Mouse (Mus musculus) hindbrain, embryonic 13.5 days (tissue): ENCODE results near the gene Cyld. TPM values are rescaled to one million over a fixed set of nuclear protein-coding genes. Genes with fewer than 3 reads are reported as not detected.
"Not testable (repeated sequence)": the region's sequence is repeated elsewhere in the genome, so short reads cannot be mapped to it uniquely, and the experiment has no call there.

Experiments used
- ATAC-seq: fragments of 200-750 bp; cut with Nextera tagmentation; 2 replicates; pipeline ENCODE4 v1.8.0; 2017; ENCODE audit warnings: moderate TSS enrichment; ENCODE audit not compliant: low FRiP score
- H3K27ac ChIP-seq: fragments of 300-500 bp; sonication (generic); 2 replicates; pipeline ENCODE4 v1.5.1; 2015; ENCODE audit warnings: inconsistent platforms, mild to moderate bottlenecking, moderate library complexity
- H3K27me3 ChIP-seq: fragments of 300-500 bp; sonication (generic); 2 replicates; pipeline ENCODE4 v1.6.1; 2015; ENCODE audit warnings: mild to moderate bottlenecking, inconsistent platforms
- H3K36me3 ChIP-seq: fragments of 300-500 bp; sonication (generic); 2 replicates; pipeline ENCODE4 v1.6.1; 2015; ENCODE audit warnings: mild to moderate bottlenecking, inconsistent platforms
- H3K4me1 ChIP-seq: fragments of 300-500 bp; sonication (generic); replicated peaks from 2 replicates; pipeline ENCODE4 v1.6.1; 2015; ENCODE audit warnings: inconsistent platforms
- H3K4me2 ChIP-seq: fragments of 300-500 bp; sonication (generic); 2 replicates; pipeline ENCODE4 v1.6.1; 2015; ENCODE audit warnings: inconsistent platforms, mild to moderate bottlenecking, moderate library complexity
- H3K4me3 ChIP-seq: fragments of 300-500 bp; sonication (generic); 2 replicates; pipeline ENCODE4 v1.5.1; 2015; ENCODE audit warnings: mild to moderate bottlenecking, inconsistent platforms
- H3K9ac ChIP-seq: fragments of 300-500 bp; sonication (generic); 2 replicates; pipeline ENCODE4 v1.6.1; 2015; ENCODE audit warnings: mild to moderate bottlenecking, inconsistent platforms
- H3K9me3 ChIP-seq: fragments of 300-500 bp; sonication (generic); 2 replicates; pipeline ENCODE4 v1.6.1; 2016; ENCODE audit warnings: inconsistent platforms
- WGBS: fragments of 180-500 bp; shearing (Covaris S2); methylation state at CpG from one replicate; pipeline ENCODE4 v1.1.7; 2015; 5-methylcytosine and 5-hydroxymethylcytosine counted together
- polyA plus RNA-seq: library from polyadenylated mRNA; unstranded; fragments of >200 nt; fragmentation: Nextera tagmentation; extraction: Ambion mirVana; gene quantifications from 2 replicates; pipeline ENCODE4 v1.2.1, GENCODE M21; 2015

Gene Cyld
- polyA plus RNA-seq, 1 experiment from 2014 or later: 16.2 TPM

GRCm38 (mm10) chr8:88771241-88771640 lies 74.4 kb downstream of the Cyld start:
- no peak overlapping the region for H3K9ac ChIP-seq
- no peaks in the 10 kb centered on the region for H3K27me3 ChIP-seq
- WGBS: 85% methylated on average over 7 of the region's 7 CpGs
- peaks cover 13% of the 10 kb centered on the region; the same call in 1 of the 2 replicates for H3K9me3 ChIP-seq
- no peak overlapping the region for H3K27ac ChIP-seq
- H3K4me3 ChIP-seq: no peak overlapping the region
- no peaks in the 10 kb centered on the region for H3K36me3 ChIP-seq
- no peak overlapping the region for H3K4me2 ChIP-seq
- peaks cover 21% of the 10 kb centered on the region for H3K4me1 ChIP-seq
- ATAC-seq: no peak

- no peaks in the 10 kb centered on the region for H3K36me3 ChIP-seq
- H3K9ac ChIP-seq: no peak overlapping the region
- no peak overlapping the region for H3K27ac ChIP-seq
- H3K9me3 ChIP-seq: peaks cover 13% of the 10 kb centered on the region; the same call in 1 of the 2 replicates
- peak overlapping the region; percentile 34 for H3K4me2 ChIP-seq
- peaks cover 9% of the 10 kb centered on the region; the same call in 1 of the 2 replicates for H3K27me3 ChIP-seq
- H3K4me1 ChIP-seq: peaks cover 27% of the 10 kb centered on the region
- no peak for ATAC-seq
- H3K4me3 ChIP-seq: no peak overlapping the region
- WGBS: 31% methylated on average over 19 of the region's 19 CpGs
These were observed 77.9 kb downstream of the Cyld start for GRCm38 (mm10) chr8:88774593-88775297.

GRCm38 (mm10) chr8:88775298-88775646 lies 78.4 kb downstream of the Cyld start:
- 39% methylated on average over 7 of the region's 7 CpGs for WGBS
- Histone ChIP-seq H3K4me3 (no peak overlapping the region), H3K4me1 (peaks cover 28% of the 10 kb centered on the region), H3K36me3 (no peaks in the 10 kb centered on the region), H3K9me3 (peaks cover 7% of the 10 kb centered on the region; the same call in 1 of the 2 replicates), H3K27ac (no peak overlapping the region), H3K27me3 (peaks cover 9% of the 10 kb centered on the region; the same call in 1 of the 2 replicates), H3K4me2 (peak overlapping the region; percentile 34), H3K9ac (no peak overlapping the region)
- ATAC-seq: peak; percentile 23; the same call in 1 of the 2 replicates

DNA sequence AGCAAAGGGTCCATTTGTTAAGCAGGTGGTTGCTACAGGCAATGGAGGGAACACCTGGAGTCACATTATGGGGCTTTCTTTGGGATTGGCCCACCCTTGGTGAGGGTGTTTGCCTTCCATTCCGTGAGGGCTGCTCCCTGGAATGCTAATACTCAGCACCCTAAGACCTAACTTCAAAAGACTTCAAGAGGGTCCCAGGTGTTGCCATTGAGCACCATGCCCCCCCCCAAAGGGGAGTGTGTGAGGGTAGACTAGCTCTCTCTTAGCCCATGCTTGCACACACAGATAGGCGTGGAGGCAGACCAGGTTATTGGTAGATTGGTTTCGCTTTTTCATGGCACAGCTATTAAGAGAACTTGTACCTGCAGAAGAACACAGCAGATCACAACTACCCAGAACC lies 83.3 kb downstream of the Cyld start:
- H3K4me2 ChIP-seq: no peak overlapping the region
- H3K4me3 ChIP-seq: no peak overlapping the region
- H3K36me3 ChIP-seq: no peaks in the 10 kb centered on the region
- 79% methylated on average over 3 of the region's 3 CpGs for WGBS
- H3K9me3 ChIP-seq: no peaks in the 10 kb centered on the region
- peaks cover 16% of the 10 kb centered on the region for H3K4me1 ChIP-seq
- no peak for ATAC-seq
- peaks cover 14% of the 10 kb centered on the region; the same call in 1 of the 2 replicates for H3K27me3 ChIP-seq
- no peak overlapping the region for H3K27ac ChIP-seq
- H3K9ac ChIP-seq: no peak overlapping the region

DNA sequence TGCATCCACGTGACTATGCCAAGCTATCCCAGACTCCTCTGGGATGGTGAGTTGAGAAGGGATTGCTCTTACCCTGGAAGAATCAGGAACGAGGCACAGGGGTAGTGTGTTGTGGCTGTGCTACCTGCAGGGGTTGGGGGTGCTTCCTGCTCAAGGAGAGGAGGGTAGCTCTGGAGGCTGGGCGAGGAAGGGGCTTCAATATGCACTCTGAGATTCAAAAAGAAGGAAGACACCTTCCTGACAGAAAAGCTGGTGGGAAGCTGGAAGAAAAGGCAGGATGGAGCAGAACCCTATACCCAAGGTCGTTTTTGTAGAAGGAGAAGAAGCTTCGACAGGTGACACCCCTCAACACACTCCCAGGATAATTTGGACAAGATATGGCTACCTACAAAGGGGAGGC lies 84.5 kb downstream of the Cyld start:
- Histone ChIP-seq H3K9ac (no peak overlapping the region), H3K4me2 (no peak overlapping the region), H3K27ac (no peak overlapping the region), H3K9me3 (no peaks in the 10 kb centered on the region), H3K36me3 (no peaks in the 10 kb centered on the region), H3K4me3 (no peak overlapping the region), H3K27me3 (peaks cover 14% of the 10 kb centered on the region; the same call in 1 of the 2 replicates), H3K4me1 (peaks cover 7% of the 10 kb centered on the region)
- 80% methylated on average over 5 of the region's 5 CpGs for WGBS
- ATAC-seq: no peak

DNA sequence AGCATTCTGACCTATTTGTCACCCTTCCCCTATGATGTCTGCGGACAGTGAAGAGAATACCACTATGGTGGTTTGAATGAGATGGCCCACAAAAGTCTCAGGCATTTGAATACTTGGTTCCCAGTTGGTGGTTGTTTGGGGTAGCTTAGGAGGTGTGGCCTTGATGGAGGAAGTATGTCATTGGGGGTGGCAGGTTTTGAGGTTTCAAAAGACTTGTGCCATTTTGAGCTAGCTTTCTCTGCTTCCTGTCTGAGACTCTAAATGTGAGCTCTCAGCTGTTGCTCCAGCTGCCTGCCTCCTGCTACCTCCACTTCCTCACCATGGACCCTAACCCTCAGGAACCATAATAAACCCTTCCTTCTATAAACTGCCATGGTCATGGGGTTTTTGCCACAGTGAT lies 86.9 kb downstream of the Cyld start:
- no peak overlapping the region for H3K4me2 ChIP-seq
- ATAC-seq: no peak
- no peaks in the 10 kb centered on the region for H3K9me3 ChIP-seq
- H3K36me3 ChIP-seq: no peaks in the 10 kb centered on the region
- peaks cover 7% of the 10 kb centered on the region for H3K4me1 ChIP-seq
- H3K9ac ChIP-seq: no peak overlapping the region
- no peak overlapping the region for H3K4me3 ChIP-seq
- peaks cover 5% of the 10 kb centered on the region for H3K27me3 ChIP-seq
- no peak overlapping the region for H3K27ac ChIP-seq
- WGBS: 62% methylated on average over 1 of the region's 1 CpGs

- WGBS: 66% methylated on average over 3 of the region's 3 CpGs
- H3K4me1 ChIP-seq: peaks cover 16% of the 10 kb centered on the region
- not testable (repeated sequence) for H3K4me2 ChIP-seq, H3K4me3 ChIP-seq, H3K9ac ChIP-seq, H3K9me3 ChIP-seq, H3K27ac ChIP-seq, H3K36me3 ChIP-seq, ATAC-seq
- H3K27me3 ChIP-seq: peaks cover 15% of the 10 kb centered on the region
These were observed 91.5 kb downstream of the Cyld start for GRCm38 (mm10) chr8:88788335-88788734.

- Histone ChIP-seq H3K36me3 (no peaks in the 10 kb centered on the region), H3K9me3 (no peaks in the 10 kb centered on the region), H3K27me3 (0 out of 2 replicates have a peak, but pooled peaks cover 10% of the 10 kb centered on the region), H3K9ac (no peak overlapping the region), H3K27ac (no peak overlapping the region), H3K4me2 (no peak overlapping the region), H3K4me3 (no peak overlapping the region), H3K4me1 (peaks cover 33% of the 10 kb centered on the region)
- no peak for ATAC-seq
- whole genome bisulfite sequencing: 71% methylated on average over 8 of the region's 8 CpGs
These were observed 96.0 kb downstream of the Cyld start for GRCm38 (mm10) chr8:88792691-88793323.

GRCm38 (mm10) chr8:88793324-88793722 lies 96.5 kb downstream of the Cyld start:
- Histone ChIP-seq H3K4me3 (no peak overlapping the region), H3K4me1 (peaks cover 33% of the 10 kb centered on the region), H3K36me3 (no peaks in the 10 kb centered on the region), H3K4me2 (peak overlapping the region; percentile 32), H3K9ac (no peak overlapping the region), H3K27me3 (0 out of 2 replicates have a peak, but pooled peaks cover 10% of the 10 kb centered on the region), H3K9me3 (no peaks in the 10 kb centered on the region), H3K27ac (peak overlapping the region; percentile 64; the same call in 1 of the 2 replicates)
- WGBS: 76% methylated on average over 9 of the region's 9 CpGs
- no peak; the same call in 1 of the 2 replicates for ATAC-seq

DNA sequence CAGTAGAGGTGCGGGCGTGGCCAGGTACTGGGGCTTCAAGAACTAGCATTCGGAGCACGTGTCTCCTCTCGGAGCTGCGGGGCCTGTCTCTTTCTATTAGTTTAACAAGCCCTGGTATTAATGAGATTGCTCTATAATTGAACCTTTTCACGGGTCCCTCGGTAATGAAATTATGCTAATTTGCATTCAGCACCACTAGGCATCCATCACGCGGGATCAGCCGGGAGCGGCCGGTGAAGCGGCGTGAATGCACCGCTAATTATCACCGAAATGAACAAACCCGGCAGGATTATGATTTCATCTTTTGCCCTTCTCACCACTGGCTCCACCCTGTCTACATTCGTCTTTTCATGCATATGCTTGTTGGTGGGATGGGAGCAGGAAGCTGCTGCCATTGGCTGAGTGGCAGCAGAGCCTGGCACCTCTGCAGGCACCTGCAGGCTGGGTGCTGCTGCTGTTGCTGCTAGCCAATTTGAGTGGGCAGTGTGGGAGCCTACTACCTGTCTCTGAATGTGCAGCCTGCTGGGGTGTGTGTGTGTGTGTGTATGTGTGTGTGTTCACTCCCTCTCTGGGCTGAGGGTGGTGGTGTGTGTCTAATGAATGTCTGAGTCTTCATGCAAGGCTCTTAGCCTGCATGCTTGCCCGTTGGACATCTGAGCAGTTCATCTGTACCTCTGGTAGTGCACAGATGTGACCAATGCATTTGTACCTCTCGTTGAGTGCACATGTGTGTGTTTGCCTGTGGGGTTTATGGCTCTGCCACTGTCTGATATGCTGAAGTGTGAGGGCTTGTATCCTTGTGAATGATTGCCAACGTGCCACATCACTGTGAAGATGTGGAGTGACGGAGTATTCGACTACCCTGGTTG lies 97.2 kb downstream of the Cyld start:
- no peak overlapping the region for H3K9ac ChIP-seq

GRCm38 (mm10) chr8:88794615-88794907 lies 97.7 kb downstream of the Cyld start:
- peaks cover 33% of the 10 kb centered on the region for H3K4me1 ChIP-seq
- H3K9ac ChIP-seq: no peak overlapping the region
- H3K4me2 ChIP-seq: 0 out of 2 replicates have a peak overlapping the region, but pooled peaks have one; percentile 32
- no peak overlapping the region for H3K4me3 ChIP-seq
- H3K9me3 ChIP-seq: no peaks in the 10 kb centered on the region
- WGBS: 68% methylated on average over 7 of the region's 7 CpGs
- H3K27ac ChIP-seq: peak overlapping the region; percentile 52
- 0 out of 2 replicates have a peak, but pooled peaks cover 7% of the 10 kb centered on the region for H3K27me3 ChIP-seq
- ATAC-seq: peak; percentile 37; the same call in 1 of the 2 replicates
- no peaks in the 10 kb centered on the region for H3K36me3 ChIP-seq

More for the DNA sequence above, 97.2 kb downstream of the Cyld start:
- Histone ChIP-seq H3K4me2 (peak overlapping the region; percentile 32), H3K27ac (peak overlapping the region; percentile 64), H3K27me3 (0 out of 2 replicates have a peak, but pooled peaks cover 10% of the 10 kb centered on the region), H3K4me3 (no peak overlapping the region), H3K36me3 (no peaks in the 10 kb centered on the region), H3K9me3 (no peaks in the 10 kb centered on the region), H3K4me1 (peaks cover 33% of the 10 kb centered on the region)
- 39% methylated on average over 24 of the region's 24 CpGs for WGBS
- ATAC-seq: peak; percentile 74

- Histone ChIP-seq H3K9ac (no peak overlapping the region), H3K4me1 (peaks cover 33% of the 10 kb centered on the region), H3K27ac (no peak overlapping the region), H3K9me3 (no peaks in the 10 kb centered on the region), H3K4me3 (no peak overlapping the region), H3K27me3 (0 out of 2 replicates have a peak, but pooled peaks cover 4% of the 10 kb centered on the region), H3K36me3 (no peaks in the 10 kb centered on the region), H3K4me2 (no peak overlapping the region)
- no peak for ATAC-seq
- 90% methylated on average over 5 of the region's 5 CpGs for WGBS
These were observed 99.1 kb downstream of the Cyld start for GRCm38 (mm10) chr8:88795896-88796295.
